Mouse (Mus musculus): ENCODE results near the gene Mmab. TPM values are rescaled to one million over a fixed set of nuclear protein-coding genes. Genes with fewer than 3 reads are reported as not detected.

Mmab gene
- polyA plus RNA-seq, 1 experiment: 13.5 TPM

DNA sequence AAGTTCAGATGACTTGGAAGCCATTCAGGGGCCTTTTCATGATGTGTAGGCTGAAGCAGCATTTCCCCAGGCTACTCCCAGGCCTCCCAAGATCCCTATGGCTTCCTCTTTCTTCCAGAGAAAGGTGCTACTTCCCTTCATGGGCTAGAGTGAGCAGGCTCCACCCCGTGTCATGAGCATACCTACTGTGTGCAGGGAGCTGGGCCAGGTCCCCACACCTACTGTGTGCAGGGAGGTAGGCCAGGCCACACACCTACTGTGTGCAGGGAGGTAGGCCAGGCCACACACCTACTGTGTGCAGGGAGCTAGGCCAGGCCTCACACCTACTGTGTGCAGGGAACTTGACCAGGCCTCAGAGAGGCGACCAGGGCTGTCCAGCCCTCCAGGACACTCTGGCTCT is 20.7 kb upstream of the Mmab start:
- TF ChIP-seq CTCF (IDR thresholded peaks at IDR 0.05; ENCODE audit: borderline replicate concordance, control insufficient read depth, extremely low read depth, insufficient read depth, low read length, poor library complexity) (no peak), POLR2A (IDR thresholded peaks at IDR 0.05; ENCODE audit: control insufficient read depth, extremely low read depth, insufficient read depth, low read length, poor library complexity) (no peak)
- DNase-seq: no peak
- no peaks in the 10 kb centered on the region for H3K27me3 ChIP-seq (ENCODE audit: control insufficient read depth, insufficient read depth, low read length)
- H3K36me3 ChIP-seq (ENCODE audit: control insufficient read depth, insufficient read depth, low read length): no peaks in the 10 kb centered on the region
- no peak overlapping the region for H3K27ac ChIP-seq (ENCODE audit: control insufficient read depth, insufficient read depth, low read length)
- no peak overlapping the region for H3K4me3 ChIP-seq (ENCODE audit: control insufficient read depth, insufficient read depth, low read length)
- 88% methylated on average over 2 of the region's 2 CpGs for WGBS
- H3K4me1 ChIP-seq (replicated peaks; ENCODE audit: control insufficient read depth, insufficient read depth, low read length): peaks cover 39% of the 10 kb centered on the region

- H3K27me3 ChIP-seq (ENCODE audit: control insufficient read depth, insufficient read depth, low read length): no peaks in the 10 kb centered on the region
- no peak overlapping the region for H3K27ac ChIP-seq (ENCODE audit: control insufficient read depth, insufficient read depth, low read length)
- TF ChIP-seq CTCF (IDR thresholded peaks at IDR 0.05; ENCODE audit: borderline replicate concordance, control insufficient read depth, extremely low read depth, insufficient read depth, low read length, poor library complexity): no peak
- DNase-seq: no peak
- H3K4me3 ChIP-seq (ENCODE audit: control insufficient read depth, insufficient read depth, low read length): no peak overlapping the region
- 84% methylated on average over 24 of the region's 24 CpGs for WGBS
- H3K36me3 ChIP-seq (ENCODE audit: control insufficient read depth, insufficient read depth, low read length): no peaks in the 10 kb centered on the region
- peaks cover 39% of the 10 kb centered on the region for H3K4me1 ChIP-seq (replicated peaks; ENCODE audit: control insufficient read depth, insufficient read depth, low read length)
These were observed 18.5 kb upstream of the Mmab start for GRCm38 (mm10) chr5:114462067-114463040.

DNA sequence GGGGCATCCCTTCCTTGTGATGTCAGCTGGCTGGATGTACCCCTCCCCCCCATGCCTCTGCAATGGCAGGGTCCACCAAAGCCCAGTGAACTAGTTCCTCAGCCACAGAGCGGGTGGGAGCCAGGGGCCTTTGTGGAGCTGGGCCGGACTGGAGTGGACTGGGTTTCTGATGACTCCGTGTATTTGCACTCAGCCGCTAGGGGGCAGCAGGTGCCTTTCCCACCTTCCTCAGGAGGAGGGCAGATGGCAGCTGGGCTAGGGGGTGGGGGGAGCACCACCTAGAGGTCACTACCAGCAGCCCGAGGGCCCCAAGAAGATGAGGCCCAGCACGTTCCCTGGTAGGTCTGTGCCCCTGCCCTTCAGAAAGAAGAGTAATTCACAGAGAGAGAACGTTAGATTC is 17.4 kb upstream of the Mmab start:
- no peak overlapping the region for H3K27ac ChIP-seq (ENCODE audit: control insufficient read depth, insufficient read depth, low read length)
- WGBS: 11% methylated on average over 7 of the region's 7 CpGs
- H3K4me3 ChIP-seq (ENCODE audit: control insufficient read depth, insufficient read depth, low read length): no peak overlapping the region
- no peaks in the 10 kb centered on the region for H3K27me3 ChIP-seq (ENCODE audit: control insufficient read depth, insufficient read depth, low read length)
- peak; percentile 85 for DNase-seq
- H3K36me3 ChIP-seq (ENCODE audit: control insufficient read depth, insufficient read depth, low read length): no peaks in the 10 kb centered on the region
- H3K4me1 ChIP-seq (replicated peaks; ENCODE audit: control insufficient read depth, insufficient read depth, low read length): peaks cover 36% of the 10 kb centered on the region
- no peak for TF ChIP-seq POLR2A (IDR thresholded peaks at IDR 0.05; ENCODE audit: control insufficient read depth, extremely low read depth, insufficient read depth, low read length, poor library complexity)
- peak; percentile 97 for TF ChIP-seq CTCF (IDR thresholded peaks at IDR 0.05; ENCODE audit: borderline replicate concordance, control insufficient read depth, extremely low read depth, insufficient read depth, low read length, poor library complexity)

DNA sequence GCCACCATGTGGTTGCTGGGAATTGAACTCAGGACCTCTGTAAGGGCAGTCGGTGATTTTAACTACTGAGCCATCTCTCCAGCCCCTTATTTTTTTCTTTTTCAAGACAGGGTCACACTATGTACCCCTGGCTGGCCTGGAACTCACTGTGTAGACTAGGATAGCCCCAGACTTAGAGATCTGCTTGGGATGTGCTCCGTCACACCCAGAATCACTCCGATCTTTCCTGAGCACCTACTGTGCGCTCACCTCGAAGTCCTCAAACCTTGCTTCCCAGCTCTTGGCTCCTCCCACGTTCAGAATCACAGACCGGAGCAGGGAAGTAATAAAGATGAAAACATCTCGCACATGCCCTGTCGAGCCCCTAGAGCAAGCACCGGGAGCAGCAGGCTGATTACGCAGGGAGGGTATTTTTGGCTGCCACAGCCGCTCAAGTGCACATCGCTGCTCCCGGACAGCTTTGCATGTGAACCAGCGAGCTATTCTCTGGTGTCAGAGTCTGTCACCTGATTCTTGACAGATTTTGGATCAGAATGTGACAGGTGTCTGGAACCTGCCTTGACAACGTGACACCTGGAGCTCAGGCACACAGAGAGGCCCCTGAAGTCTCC is 13.2 kb upstream of the Mmab start:
- Histone ChIP-seq H3K4me3 (ENCODE audit: control insufficient read depth, insufficient read depth, low read length) (no peak overlapping the region), H3K4me1 (replicated peaks; ENCODE audit: control insufficient read depth, insufficient read depth, low read length) (peaks cover 3% of the 10 kb centered on the region), H3K27ac (ENCODE audit: control insufficient read depth, insufficient read depth, low read length) (no peak overlapping the region), H3K36me3 (ENCODE audit: control insufficient read depth, insufficient read depth, low read length) (no peaks in the 10 kb centered on the region), H3K27me3 (ENCODE audit: control insufficient read depth, insufficient read depth, low read length) (no peaks in the 10 kb centered on the region)
- no peak for DNase-seq
- no peak for TF ChIP-seq POLR2A (IDR thresholded peaks at IDR 0.05; ENCODE audit: control insufficient read depth, extremely low read depth, insufficient read depth, low read length, poor library complexity)
- TF ChIP-seq CTCF (IDR thresholded peaks at IDR 0.05; ENCODE audit: borderline replicate concordance, control insufficient read depth, extremely low read depth, insufficient read depth, low read length, poor library complexity): no peak
- 86% methylated on average over 16 of the region's 16 CpGs for WGBS

DNA sequence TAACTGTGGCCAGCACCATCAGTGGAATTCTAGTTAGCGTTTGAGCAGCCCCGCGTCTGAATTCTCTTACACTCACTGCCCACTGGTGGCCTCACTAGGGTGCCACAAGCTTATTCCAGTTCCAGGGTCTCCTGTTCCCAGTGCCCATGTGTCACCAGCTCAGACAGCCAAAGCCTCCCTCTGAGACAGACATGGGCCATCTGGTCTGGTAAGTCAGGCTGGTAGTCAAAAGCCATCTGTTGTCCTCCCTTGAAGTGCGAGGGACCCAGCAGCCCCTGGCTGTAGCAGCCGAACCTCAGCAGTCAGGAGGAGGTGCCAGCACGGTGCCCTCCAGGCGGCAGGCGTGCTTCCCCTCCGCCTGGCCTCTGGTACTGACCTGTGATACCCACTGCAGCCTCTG is 12.4 kb upstream of the Mmab start:
- H3K36me3 ChIP-seq (ENCODE audit: control insufficient read depth, insufficient read depth, low read length): no peaks in the 10 kb centered on the region

GRCm38 (mm10) chr5:114449011-114449410 is 5.2 kb upstream of the Mmab start:
- 90% methylated on average over 4 of the region's 4 CpGs for WGBS
- DNase-seq: no peak
- Histone ChIP-seq H3K36me3 (ENCODE audit: control insufficient read depth, insufficient read depth, low read length) (no peaks in the 10 kb centered on the region), H3K27ac (ENCODE audit: control insufficient read depth, insufficient read depth, low read length) (no peak overlapping the region), H3K4me1 (replicated peaks; ENCODE audit: control insufficient read depth, insufficient read depth, low read length) (peaks cover 4% of the 10 kb centered on the region), H3K4me3 (ENCODE audit: control insufficient read depth, insufficient read depth, low read length) (no peak overlapping the region), H3K27me3 (ENCODE audit: control insufficient read depth, insufficient read depth, low read length) (no peaks in the 10 kb centered on the region)
- TF ChIP-seq POLR2A (IDR thresholded peaks at IDR 0.05; ENCODE audit: control insufficient read depth, extremely low read depth, insufficient read depth, low read length, poor library complexity) (no peak), CTCF (IDR thresholded peaks at IDR 0.05; ENCODE audit: borderline replicate concordance, control insufficient read depth, extremely low read depth, insufficient read depth, low read length, poor library complexity) (no peak)

More for the DNA sequence above, 12.4 kb upstream of the Mmab start:
- no peak overlapping the region for H3K27ac ChIP-seq (ENCODE audit: control insufficient read depth, insufficient read depth, low read length)
- TF ChIP-seq POLR2A (IDR thresholded peaks at IDR 0.05; ENCODE audit: control insufficient read depth, extremely low read depth, insufficient read depth, low read length, poor library complexity) (no peak), CTCF (IDR thresholded peaks at IDR 0.05; ENCODE audit: borderline replicate concordance, control insufficient read depth, extremely low read depth, insufficient read depth, low read length, poor library complexity) (no peak)
- no peak for DNase-seq
- 94% methylated on average over 9 of the region's 9 CpGs for WGBS
- no peak overlapping the region for H3K4me3 ChIP-seq (ENCODE audit: control insufficient read depth, insufficient read depth, low read length)
- H3K27me3 ChIP-seq (ENCODE audit: control insufficient read depth, insufficient read depth, low read length): no peaks in the 10 kb centered on the region
- no peaks in the 10 kb centered on the region for H3K4me1 ChIP-seq (replicated peaks; ENCODE audit: control insufficient read depth, insufficient read depth, low read length)
